Mouse (Mus musculus) liver, adult (tissue): ENCODE measurements at regions not wholly inside any gene's neighbourhood (a gene's known extent, or its start where the extent isn't known, plus 50 kb on each side); places are given as distances from the start of the nearest gene placed in this dataset.
A peak's percentile ranks its signal among the peaks of the same experiment; 100 is the strongest.

Source experiments
- GATA4 ChIP-seq: IDR thresholded peaks from 2 replicates; pipeline ENCODE4 v1.6.1; 2014; ENCODE audit warnings: mild to moderate bottlenecking, low read length; ENCODE audit not compliant: insufficient replicate concordance

- no peak for TF ChIP-seq GATA4
Observed at GRCm38 (mm10) chr4:72554276-72554675, 298.2 kb downstream of the Aldoart1 start.

GRCm38 (mm10) chr4:72534563-72534962 is 317.9 kb downstream of the Aldoart1 start:
- TF ChIP-seq GATA4 = no peak

- no peak for TF ChIP-seq GATA4
Observed at GRCm38 (mm10) chr4:72524630-72525029, 323.9 kb upstream of the Tle1 start.

- TF ChIP-seq GATA4 = no peak
Observed at GRCm38 (mm10) chr4:72524100-72524499, 323.4 kb upstream of the Tle1 start.

- TF ChIP-seq GATA4 = no peak
Observed at GRCm38 (mm10) chr4:72511220-72511619, 310.5 kb upstream of the Tle1 start.

- TF ChIP-seq GATA4 = no peak
Observed at GRCm38 (mm10) chr4:72481748-72482147, 281.0 kb upstream of the Tle1 start.

GRCm38 (mm10) chr4:72480535-72480934 is 279.8 kb upstream of the Tle1 start:
- TF ChIP-seq GATA4 = no peak

- TF ChIP-seq GATA4 = no peak
Observed at GRCm38 (mm10) chr4:72469236-72469875, 268.6 kb upstream of the Tle1 start.

- no peak for TF ChIP-seq GATA4
Observed at GRCm38 (mm10) chr4:72444177-72444770, 243.6 kb upstream of the Tle1 start.

- no peak for TF ChIP-seq GATA4
Observed at GRCm38 (mm10) chr4:72437367-72437766, 236.6 kb upstream of the Tle1 start.

GRCm38 (mm10) chr4:72425316-72425715 is 224.6 kb upstream of the Tle1 start:
- TF ChIP-seq GATA4 = no peak

GRCm38 (mm10) chr4:72412100-72412788 is 211.5 kb upstream of the Tle1 start:
- TF ChIP-seq GATA4 = no peak

- no peak for TF ChIP-seq GATA4
Observed at GRCm38 (mm10) chr4:72411343-72411742, 210.6 kb upstream of the Tle1 start.

GRCm38 (mm10) chr4:72400759-72401158 is 200.0 kb upstream of the Tle1 start:
- peak; percentile 95 for TF ChIP-seq GATA4

- no peak for TF ChIP-seq GATA4
Observed at GRCm38 (mm10) chr4:72391887-72392435, 191.2 kb upstream of the Tle1 start.
